Mouse (Mus musculus) heart, adult 2 months (tissue): ENCODE measurements at regions not wholly inside any gene's neighbourhood (a gene's known extent, or its start where the extent isn't known, plus 50 kb on each side); places are given as distances from the start of the nearest gene placed in this dataset.

Source experiments
- CTCF ChIP-seq: fragments of 200-600 bp; IDR thresholded peaks from 2 replicates; pipeline ENCODE4 v1.8.1; 2022; ENCODE audit warnings: antibody characterized with exemption, mild to moderate bottlenecking, moderate library complexity
- EP300 ChIP-seq: fragments of 200-500 bp; IDR thresholded peaks from 2 replicates; pipeline ENCODE4 v1.6.1; 2011; ENCODE audit warnings: low read depth, low read length, control low read depth; ENCODE audit not compliant: insufficient read depth
- POLR2A ChIP-seq: fragments of 200-500 bp; IDR thresholded peaks from 2 replicates; pipeline ENCODE4 v1.6.1; 2011; ENCODE audit warnings: mild to moderate bottlenecking, low read depth, low read length, control low read depth; ENCODE audit not compliant: insufficient read depth

DNA sequence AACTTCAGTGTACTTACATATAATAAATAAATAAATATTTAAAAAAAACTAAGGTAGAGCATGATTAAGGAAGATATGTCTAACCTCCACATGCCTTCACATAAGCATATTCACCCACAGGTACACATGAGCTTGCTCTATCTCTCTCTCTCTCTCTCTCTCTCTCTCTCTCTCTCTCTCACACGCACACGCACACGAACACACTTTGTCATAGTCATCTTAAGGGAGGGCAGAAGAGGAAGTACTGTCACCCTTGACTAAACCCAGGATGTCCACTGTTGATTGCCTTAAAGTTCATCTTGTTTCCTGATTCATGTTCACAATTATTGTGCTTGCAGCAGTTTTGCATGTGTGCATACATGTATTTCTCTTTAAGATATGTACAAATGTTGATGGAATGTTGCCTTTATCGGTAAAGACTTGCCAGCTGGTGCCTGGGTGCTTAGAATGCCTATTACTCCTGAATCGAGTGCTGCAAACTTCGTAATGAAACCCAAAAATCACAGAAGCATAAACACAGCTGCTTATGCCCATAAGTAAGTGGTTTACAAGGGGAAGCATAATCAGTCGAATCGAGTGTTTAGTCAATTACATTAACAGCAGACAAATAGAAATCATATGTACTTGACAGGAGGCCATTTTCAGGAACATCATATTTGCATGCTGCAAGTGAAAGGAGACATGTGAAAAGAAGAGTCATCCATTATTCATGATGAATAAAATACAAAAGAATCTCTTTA lies 84.3 kb downstream of the Tmem168 start:
- TF ChIP-seq CTCF: no peak
- TF ChIP-seq EP300: no peak
- no peak for TF ChIP-seq POLR2A
